ENCODE assay signal across 8 mouse cellular contexts in genomic region chr11:104318940-104319781, GRCm38 (mm10).
DNase-seq lines count a peak whose midpoint lies in the region; ATAC-seq and TF ChIP-seq lines count a peak whose summit lies in the region.

No protein-coding gene starts in this region.

- WGBS in embryonic facial prominence, embryonic 15.5 days: 1% methylated on average over 24 of the region's 24 CpGs
- 1% methylated on average over 24 of the region's 24 CpGs for WGBS in liver, embryonic 13.5 days (ENCODE audit: insufficient replicate concordance)

- peaks cover 9% of the 10 kb centered on the region for H3K4me1 ChIP-seq in embryonic facial prominence, embryonic 15.5 days
- H3K4me1 ChIP-seq in liver, embryonic 13.5 days (replicated peaks): peaks cover 38% of the 10 kb centered on the region

- no peak overlapping the region for H3K27ac ChIP-seq in embryonic facial prominence, embryonic 15.5 days (replicated peaks)
- no peak overlapping the region for H3K27ac ChIP-seq in liver, embryonic 13.5 days

- H3K9ac ChIP-seq in embryonic facial prominence, embryonic 15.5 days: peak overlapping the region; percentile 19; the same call in 1 of the 2 replicates
- peak overlapping the region; percentile 54 for H3K9ac ChIP-seq in liver, embryonic 13.5 days

- no peaks in the 10 kb centered on the region for H3K79me2 ChIP-seq in myocyte (ENCODE audit: control insufficient read depth, insufficient read depth)

- H3ac ChIP-seq in myocyte (ENCODE audit: control insufficient read depth, insufficient read length): no peak overlapping the region

- peak; percentile 29 for DNase-seq in gastrocnemius, adult 18-20 months (ENCODE audit: low spot score)
- DNase-seq in gastrocnemius, adult 8-10 months (ENCODE audit: low spot score in 2 of 2): no peak
- peak; percentile 36 for DNase-seq in adrenal gland, postnatal 14 days
- peak; percentile 42 for DNase-seq in heart, postnatal 4 days
- DNase-seq in liver, embryonic 13.5 days: peak; percentile 36
- no peak for DNase-seq in left cerebral cortex, adult 9 months (ENCODE audit: low spot score in 2 of 2)

- peak overlapping the region; percentile 81 for H3K4me2 ChIP-seq in embryonic facial prominence, embryonic 15.5 days (replicated peaks)
- H3K4me2 ChIP-seq in liver, embryonic 13.5 days: peak overlapping the region; percentile 71
- peak overlapping the region; percentile 97 for H3K4me2 ChIP-seq in myocyte (ENCODE audit: low read depth)

- H3K27me3 ChIP-seq in embryonic facial prominence, embryonic 15.5 days: no peaks in the 10 kb centered on the region
- no peaks in the 10 kb centered on the region for H3K27me3 ChIP-seq in liver, embryonic 13.5 days
- H3K27me3 ChIP-seq in myocyte (ENCODE audit: control insufficient read depth, insufficient read depth, insufficient read length): no peaks in the 10 kb centered on the region

- peak; percentile 81 for ATAC-seq in embryonic facial prominence, embryonic 15.5 days (ENCODE audit: insufficient number of reproducible peaks, low FRiP score, low TSS enrichment, low read depth)
- peak; percentile 35 for ATAC-seq in liver, embryonic 13.5 days (ENCODE audit: low read depth)

- H3K9me3 ChIP-seq in embryonic facial prominence, embryonic 15.5 days (replicated peaks): no peaks in the 10 kb centered on the region
- no peaks in the 10 kb centered on the region for H3K9me3 ChIP-seq in liver, embryonic 13.5 days (replicated peaks)

- no peaks in the 10 kb centered on the region for H3K36me3 ChIP-seq in embryonic facial prominence, embryonic 15.5 days
- H3K36me3 ChIP-seq in liver, embryonic 13.5 days: no peaks in the 10 kb centered on the region
- H3K36me3 ChIP-seq in myocyte (ENCODE audit: control insufficient read depth, insufficient read depth): no peaks in the 10 kb centered on the region

- H3K4me3 ChIP-seq in embryonic facial prominence, embryonic 15.5 days (replicated peaks): peak overlapping the region; percentile 48
- H3K4me3 ChIP-seq in liver, embryonic 13.5 days (replicated peaks): peak overlapping the region; percentile 45
- H3K4me3 ChIP-seq in myocyte: peak overlapping the region; percentile 11

- TF ChIP-seq POLR2A in myocyte (IDR thresholded peaks at IDR 0.05; ENCODE audit: insufficient read length, low read depth): peak; percentile 18

TF ChIP-seq in myocyte, 11 proteins besides CTCF, POLR2A, EP300 and RAD21:
- TF ChIP-seq TCF3 (IDR thresholded peaks at IDR 0.05; ENCODE audit: insufficient read length, low read depth): no peak
- TF ChIP-seq USF1 (IDR thresholded peaks at IDR 0.05; ENCODE audit: low read depth): peak; percentile 50
- peak in 2 of 3 experiments; percentile 51 to 74 for TF ChIP-seq MYOD1 (IDR thresholded peaks at IDR 0.05; ENCODE audit: control insufficient read depth in 1 of 3, insufficient read length in 2 of 3, low read depth in 2 of 3)
- no peak for TF ChIP-seq MAX (IDR thresholded peaks at IDR 0.05; ENCODE audit: low read depth)
- TF ChIP-seq SRF (IDR thresholded peaks at IDR 0.05; ENCODE audit: control insufficient read depth, insufficient read length, low read depth): no peak
- no peak for TF ChIP-seq E2F4 (IDR thresholded peaks at IDR 0.05; ENCODE audit: insufficient read depth)
- TF ChIP-seq POLR2AphosphoS2 (IDR thresholded peaks at IDR 0.05; ENCODE audit: insufficient read length, low read depth): no peak
- no peak for TF ChIP-seq REST (IDR thresholded peaks at IDR 0.05; ENCODE audit: insufficient read depth, insufficient read length)
- no peak for TF ChIP-seq TCF12 (IDR thresholded peaks at IDR 0.05; ENCODE audit: insufficient read depth, poor library complexity, severe bottlenecking)
- no peak for TF ChIP-seq CEBPB (IDR thresholded peaks at IDR 0.05; ENCODE audit: insufficient read depth, poor library complexity, severe bottlenecking)
- peak in 2 of 3 experiments; percentile 4 to 72 for TF ChIP-seq MYOG (IDR thresholded peaks at IDR 0.05; ENCODE audit: control insufficient read depth in 1 of 3, insufficient read depth in 1 of 3, insufficient read length in 2 of 3, low read depth in 2 of 3)

Comparison
In these comparisons a context has a peak if more than half of its experiments do, and no peak if none do; other contexts are left out.
1. DNase-seq: peak in gastrocnemius, adult 18-20 months (single experiment), adrenal gland, postnatal 14 days (single experiment), heart, postnatal 4 days (single experiment) and liver, embryonic 13.5 days (single experiment); none in gastrocnemius, adult 8-10 months (0 of 2) and left cerebral cortex, adult 9 months (0 of 2).
2. Peak in every context shown above with its lines, with median percentiles within 50 percentile points of each other: H3K4me2 ChIP-seq and H3K4me3 ChIP-seq.